Mouse (Mus musculus) liver, embryonic 14.5 days (tissue): ENCODE results near the gene Itpkb. TPM values are rescaled to one million over a fixed set of nuclear protein-coding genes. Genes with fewer than 3 reads are reported as not detected.

Source experiments
- ATAC-seq: fragments of 200-750 bp; cut with Nextera tagmentation; 2 replicates; pipeline ENCODE4 v1.8.0; 2017; ENCODE audit warnings: moderate number of reproducible peaks, mild to moderate bottlenecking, moderate library complexity; ENCODE audit not compliant: insufficient read depth
- DNase-seq, 3 experiments: peaks; one replicate each; pipeline ENCODE4 v3.0.0-alpha.2; 2012 to 2013; ENCODE audit warnings: low read depth in 3 of 3, low spot score in 3 of 3
- H3K27ac ChIP-seq: fragments of 300-500 bp; sonication (generic); 2 replicates; pipeline ENCODE4 v1.5.1; 2014; ENCODE audit warnings: moderate library complexity, mild to moderate bottlenecking, control low read depth, inconsistent platforms
- H3K27me3 ChIP-seq: fragments of 300-500 bp; sonication (generic); 2 replicates; pipeline ENCODE4 v1.6.1; 2014; ENCODE audit warnings: mild to moderate bottlenecking, low read length, moderate library complexity; ENCODE audit not compliant: control insufficient read depth, insufficient read depth
- H3K36me3 ChIP-seq: fragments of 300-500 bp; sonication (generic); replicated peaks from 2 replicates; pipeline ENCODE4 v1.6.1; 2014; ENCODE audit warnings: low read depth; ENCODE audit not compliant: control insufficient read depth, insufficient read depth
- H3K4me1 ChIP-seq, 2 experiments: fragments of 200-500 bp in 1 of 2; fragments of 300-500 bp in 1 of 2; sonication (generic) in 1 of 2; replicated peaks; 2 replicates each; pipeline ENCODE4 v1.6.1; 2012 to 2014; ENCODE audit warnings: antibody characterized with exemption in 1 of 2, inconsistent platforms in 1 of 2, low read length in 1 of 2; ENCODE audit not compliant: control insufficient read depth in 2 of 2, insufficient read depth in 2 of 2
- H3K4me2 ChIP-seq: fragments of 300-500 bp; sonication (generic); 2 replicates; pipeline ENCODE4 v1.6.1; 2014; ENCODE audit warnings: low read depth, mild to moderate bottlenecking, control low read depth, moderate library complexity
- H3K4me3 ChIP-seq, 2 experiments: fragments of 200-500 bp in 1 of 2; fragments of 300-500 bp in 1 of 2; sonication (generic) in 1 of 2; 2 replicates each; pipeline ENCODE4 v1.5.1; 2012 to 2014; ENCODE audit warnings: low read depth in 2 of 2, low read length in 2 of 2, mild to moderate bottlenecking in 2 of 2, control low read depth in 1 of 2, inconsistent platforms in 1 of 2, moderate library complexity in 1 of 2; ENCODE audit not compliant: insufficient read depth in 1 of 2
- H3K9ac ChIP-seq: fragments of 300-500 bp; sonication (generic); replicated peaks from 2 replicates; pipeline ENCODE4 v1.6.1; 2014; ENCODE audit warnings: mild to moderate bottlenecking, control low read depth, moderate library complexity
- H3K9me3 ChIP-seq: fragments of 300-500 bp; sonication (generic); 2 replicates; pipeline ENCODE4 v1.6.1; 2016; ENCODE audit warnings: low read length, mixed read lengths; ENCODE audit not compliant: control insufficient read depth
- CTCF ChIP-seq: IDR thresholded peaks from 2 replicates; pipeline ENCODE4 v1.5.1; 2016; ENCODE audit warnings: antibody characterized with exemption, low read depth, control low read depth
- EP300 ChIP-seq: IDR thresholded peaks from 2 replicates; pipeline ENCODE4 v1.6.1; 2016; ENCODE audit warnings: antibody characterized with exemption, low read depth
- WGBS: fragments of 180-500 bp; shearing (Covaris S2); extraction: QIAGEN DNeasy Blood & Tissue Kit; methylation state at CpG from one replicate; pipeline ENCODE4 v1.1.7; 2014; ENCODE audit not compliant: insufficient replicate concordance; 5-methylcytosine and 5-hydroxymethylcytosine counted together
- polyA plus RNA-seq, 2 experiments: library from polyadenylated mRNA; depleted of rRNA in 1 of 2; stranded (reverse) in 1 of 2; unstranded in 1 of 2; fragments of >200 nt; fragmentation: Nextera tagmentation in 1 of 2; extraction: Ambion mirVana in 1 of 2; gene quantifications; 2 replicates each; pipeline versions ENCODE4 v1.2.1 to v1.2.3; 2012 to 2014

The Itpkb gene
- polyA plus RNA-seq, 2 experiments: 0.52 to 1.3 TPM

- H3K9ac ChIP-seq: no peak overlapping the region
- 75% methylated on average over 4 of the region's 4 CpGs for WGBS
- no peak overlapping the region for H3K4me3 ChIP-seq
- H3K4me1 ChIP-seq: peaks cover 0 to 7% of the 10 kb centered on the region in 2 experiments; a peak in 2 of 4 replicates
- ATAC-seq (no peak), DNase-seq (no peak)
- H3K27ac ChIP-seq: no peak overlapping the region
- no peak for TF ChIP-seq CTCF
- TF ChIP-seq EP300: no peak
- H3K27me3 ChIP-seq: no peaks in the 10 kb centered on the region
- H3K36me3 ChIP-seq: no peaks in the 10 kb centered on the region
- no peaks in the 10 kb centered on the region for H3K9me3 ChIP-seq
- H3K4me2 ChIP-seq: no peak overlapping the region
Measured at GRCm38 (mm10) chr1:180299697-180300096, 30.6 kb upstream of the Itpkb start.

- WGBS: 58% methylated on average over 4 of the region's 4 CpGs
- Histone ChIP-seq H3K9me3 (no peaks in the 10 kb centered on the region), H3K4me2 (no peak overlapping the region), H3K4me1 (peaks cover 0 to 7% of the 10 kb centered on the region in 2 experiments; a peak in 2 of 4 replicates), H3K27me3 (no peaks in the 10 kb centered on the region), H3K9ac (no peak overlapping the region), H3K4me3 (no peak overlapping the region), H3K36me3 (no peaks in the 10 kb centered on the region), H3K27ac (no peak overlapping the region)
- ATAC-seq (no peak), DNase-seq (peak in 1 of 3 experiments; percentile 27)
- TF ChIP-seq CTCF (no peak), EP300 (no peak)
Measured at GRCm38 (mm10) chr1:180300292-180300691, 30.0 kb upstream of the Itpkb start.

DNA sequence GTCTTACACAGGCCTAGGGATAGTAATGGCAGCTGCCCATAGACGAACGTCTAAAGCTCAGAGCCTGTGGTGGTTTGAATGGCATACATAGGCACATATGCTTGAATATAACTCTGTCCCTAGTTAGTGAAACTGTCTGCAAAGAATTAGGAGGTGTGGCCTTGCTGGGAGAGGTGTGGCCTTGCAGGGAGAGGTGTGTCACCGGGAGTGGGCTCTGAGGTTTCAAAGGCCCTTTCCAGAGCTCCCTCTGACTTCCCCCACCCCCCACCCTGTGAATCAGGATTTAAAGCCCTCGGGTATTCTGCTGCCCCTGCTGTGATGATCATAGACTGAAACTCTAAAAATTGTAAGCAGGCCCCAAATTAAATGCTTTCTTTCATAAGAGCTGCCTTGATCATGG, 29.3 kb upstream of the Itpkb start:
- no peak overlapping the region for H3K27ac ChIP-seq
- TF ChIP-seq EP300 (no peak), CTCF (no peak)
- ATAC-seq: no peak
- H3K9ac ChIP-seq: no peak overlapping the region
- H3K27me3 ChIP-seq: no peaks in the 10 kb centered on the region
- no peak for DNase-seq
- H3K4me3 ChIP-seq: no peak overlapping the region
- no peak overlapping the region for H3K4me2 ChIP-seq
- H3K4me1 ChIP-seq: peaks cover 0 to 7% of the 10 kb centered on the region in 2 experiments; a peak in 2 of 4 replicates
- no peaks in the 10 kb centered on the region for H3K36me3 ChIP-seq
- WGBS: 36% methylated on average over 4 of the region's 4 CpGs
- H3K9me3 ChIP-seq: no peaks in the 10 kb centered on the region

DNA sequence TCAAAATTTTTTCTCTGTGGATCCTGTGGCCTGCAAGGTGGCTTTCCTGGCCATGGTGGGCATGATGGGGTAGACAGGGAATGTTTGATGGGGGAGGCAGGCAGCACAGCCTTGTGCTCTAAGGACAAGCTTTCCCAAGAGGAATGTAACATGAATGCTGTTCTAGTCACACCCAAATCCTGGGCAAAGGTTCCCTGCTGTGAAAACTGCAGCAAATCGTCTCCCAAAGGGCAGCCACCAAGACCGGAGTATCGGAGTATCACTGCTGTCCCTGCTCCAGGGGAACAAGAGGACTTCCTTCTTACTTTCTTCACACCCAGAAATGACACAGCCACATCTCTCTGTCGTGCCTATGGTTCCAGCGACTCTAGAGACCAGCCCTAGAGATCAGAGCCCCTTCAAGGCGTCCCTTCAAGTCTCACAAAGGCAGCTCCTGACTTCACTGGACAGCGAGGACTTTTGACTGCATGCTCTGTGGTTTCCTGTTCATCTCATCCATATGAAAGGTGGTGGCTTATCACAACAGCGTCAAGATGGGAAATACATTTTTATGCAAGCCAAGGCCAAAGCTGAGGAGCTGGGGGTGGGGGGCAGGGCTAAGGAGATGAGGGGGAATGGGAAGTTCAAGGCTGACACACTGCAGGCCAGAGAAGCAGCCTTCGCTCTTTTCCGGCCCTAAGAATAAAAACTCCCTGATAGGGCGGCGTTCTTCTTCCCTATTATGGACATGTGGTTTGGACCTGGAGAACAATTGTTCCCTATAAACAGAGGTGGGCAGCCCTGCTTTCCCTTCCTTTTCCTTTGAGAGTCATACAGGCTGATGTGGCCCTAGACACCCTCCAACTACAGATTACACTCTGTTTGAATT, 27.8 kb upstream of the Itpkb start:
- TF ChIP-seq EP300 (no peak), CTCF (no peak)
- Histone ChIP-seq H3K9ac (no peak overlapping the region), H3K4me1 (peaks cover 0 to 17% of the 10 kb centered on the region in 2 experiments), H3K27ac (no peak overlapping the region), H3K9me3 (no peaks in the 10 kb centered on the region), H3K27me3 (no peaks in the 10 kb centered on the region), H3K36me3 (no peaks in the 10 kb centered on the region), H3K4me3 (no peak overlapping the region), H3K4me2 (no peak overlapping the region)
- DNase-seq: no peak
- ATAC-seq: peak; percentile 51; the same call in 1 of the 2 replicates
- WGBS: 15% methylated on average over 12 of the region's 12 CpGs

DNA sequence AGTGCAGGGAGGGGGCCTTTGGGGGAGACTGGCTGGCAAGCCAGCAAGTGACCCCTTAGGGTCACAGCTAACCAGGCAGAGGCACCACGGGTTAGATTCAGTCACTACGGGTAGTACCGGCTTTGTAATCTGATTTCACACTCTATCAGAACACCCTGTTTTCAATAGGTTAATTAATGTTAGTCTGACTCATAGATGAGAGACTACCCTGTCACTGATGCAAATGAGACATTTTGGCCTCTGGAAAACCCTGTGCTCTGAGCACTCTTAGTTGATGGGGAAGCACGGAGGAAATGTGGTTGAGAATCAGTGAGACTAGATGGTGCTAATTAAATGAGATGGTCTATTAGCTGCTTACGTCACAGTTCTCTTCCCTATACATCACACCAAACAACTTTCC, 26.7 kb upstream of the Itpkb start:
- Histone ChIP-seq H3K4me2 (no peak overlapping the region), H3K36me3 (no peaks in the 10 kb centered on the region), H3K27me3 (no peaks in the 10 kb centered on the region), H3K9ac (no peak overlapping the region), H3K4me1 (peaks cover 0 to 17% of the 10 kb centered on the region in 2 experiments), H3K27ac (no peak overlapping the region), H3K4me3 (no peak overlapping the region), H3K9me3 (no peaks in the 10 kb centered on the region)
- no peak for TF ChIP-seq EP300
- no peak for TF ChIP-seq CTCF
- no peak for ATAC-seq
- 60% methylated on average over 5 of the region's 5 CpGs for WGBS
- DNase-seq: no peak
